In the genomic region with DNA sequence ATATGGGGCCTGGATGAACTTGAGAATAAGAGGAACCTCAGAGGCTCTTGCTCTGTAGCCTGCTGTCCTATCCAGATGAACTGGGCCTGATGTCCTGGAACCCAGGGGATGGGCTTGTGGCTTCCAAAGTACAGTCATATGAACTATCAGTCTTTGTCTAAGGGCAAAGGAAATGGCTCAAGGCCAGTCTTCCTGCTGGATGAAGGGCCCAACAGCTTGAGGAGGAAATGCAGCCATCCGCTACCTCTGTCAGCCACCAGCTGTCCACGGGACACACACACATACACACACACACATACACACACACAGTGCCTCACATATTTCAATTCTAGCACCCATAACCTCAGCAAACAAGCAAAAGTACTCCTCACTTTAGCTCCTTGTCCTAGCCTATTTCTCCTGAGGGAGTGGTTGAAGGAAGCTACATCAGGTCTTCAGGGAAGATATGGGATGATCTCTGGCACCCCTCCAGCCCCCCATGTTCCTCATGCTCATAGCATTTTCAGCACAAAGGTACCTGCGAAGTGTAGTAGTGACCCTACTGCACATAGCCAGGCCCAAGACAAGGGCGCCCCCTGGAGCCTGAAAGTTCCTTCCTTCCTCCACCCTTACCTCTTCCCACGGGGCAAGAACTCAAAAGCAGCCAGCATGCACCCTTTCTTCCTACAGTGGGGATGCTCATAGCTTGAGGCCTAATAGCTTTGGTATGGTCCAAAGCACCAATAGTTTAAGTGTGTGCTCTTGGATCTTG, we compare ENCODE assay signal across 9 mouse cellular contexts.
DNase-seq lines count a peak whose midpoint lies in the region; ATAC-seq and TF ChIP-seq lines count a peak whose summit lies in the region.
"Had no signal": no experiment of that assay in that cellular context is flagged by ENCODE, and none has a peak within 500 bp of the region (broad histone marks: within the 10 kb centered on the region; RNA-seq: fewer than 3 reads in every experiment).

No protein-coding gene starts in this region.

- H3K4me2 ChIP-seq in kidney, embryonic 16.5 days (replicated peaks; ENCODE audit: low read depth, low read length): no peak overlapping the region

- no peaks in the 10 kb centered on the region for H3K36me3 ChIP-seq in kidney, embryonic 16.5 days (ENCODE audit: insufficient read depth, low read length)

- DNase-seq in gastrocnemius, adult 18-20 months (ENCODE audit: low spot score): peak; percentile 73
- DNase-seq in gastrocnemius, postnatal 25 days: no peak
- DNase-seq in ES-CJ7 (ENCODE audit: low read depth, low spot score): peak; percentile 44
- DNase-seq in adipocyte (ENCODE audit: low spot score): no peak
- no peak for DNase-seq in urinary bladder, adult 18-20 months (ENCODE audit: low spot score in 2 of 2)

- no peak overlapping the region; the same call in 1 of the 2 replicates for H3K9ac ChIP-seq in kidney, embryonic 16.5 days (replicated peaks; ENCODE audit: low read length)

- H3K4me1 ChIP-seq in embryonic fibroblast, embryonic 13.5 days (ENCODE audit: control insufficient read depth, insufficient read depth, low read length): 0 out of 2 replicates have a peak, but pooled peaks cover 11% of the 10 kb centered on the region
- peaks cover 44% of the 10 kb centered on the region for H3K4me1 ChIP-seq in kidney, embryonic 16.5 days (ENCODE audit: insufficient read depth, low read length)

- no peaks in the 10 kb centered on the region for H3K27me3 ChIP-seq in kidney, embryonic 16.5 days (ENCODE audit: insufficient read depth, low read length)
- H3K27me3 ChIP-seq: Patski had no signal

- H3K9me3 ChIP-seq in kidney, embryonic 16.5 days (ENCODE audit: low read length): no peaks in the 10 kb centered on the region

- TF ChIP-seq CTCF in embryonic fibroblast, embryonic 13.5 days (IDR thresholded peaks at IDR 0.05; ENCODE audit: borderline replicate concordance, insufficient read depth, low read length): peak; percentile 21; the same call in 1 of the 2 replicates

- H3K27ac ChIP-seq in embryonic fibroblast, embryonic 13.5 days (ENCODE audit: insufficient read depth, low read length): no peak overlapping the region
- H3K27ac ChIP-seq in kidney, embryonic 16.5 days (ENCODE audit: low read length): peak overlapping the region; percentile 14

- no peak overlapping the region for H3K4me3 ChIP-seq in embryonic fibroblast, embryonic 13.5 days (ENCODE audit: insufficient read depth, low read length)
- H3K4me3 ChIP-seq in kidney, embryonic 16.5 days (ENCODE audit: low read length): no peak overlapping the region

- 60% methylated on average over 5 of the region's 5 CpGs for WGBS in kidney, embryonic 16.5 days

- TF ChIP-seq POLR2A in embryonic fibroblast, embryonic 13.5 days (IDR thresholded peaks at IDR 0.05; ENCODE audit: low read depth, low read length): no peak

- ATAC-seq in kidney, embryonic 16.5 days (ENCODE audit: low FRiP score, low TSS enrichment): no peak
- peak; percentile 45 for ATAC-seq in megakaryocyte, adult 5-6 weeks (ENCODE audit: poor library complexity, severe bottlenecking)
- ATAC-seq: Patski had no signal

Comparison
In these comparisons a context has a peak if more than half of its experiments do, and no peak if none do; other contexts are left out.
1. DNase-seq: peak in gastrocnemius, adult 18-20 months (single experiment) and ES-CJ7 (single experiment); none in gastrocnemius, postnatal 25 days (single experiment), adipocyte (single experiment) and urinary bladder, adult 18-20 months (0 of 2).